Mouse (Mus musculus): ENCODE results near the gene Lhx5.

DNA sequence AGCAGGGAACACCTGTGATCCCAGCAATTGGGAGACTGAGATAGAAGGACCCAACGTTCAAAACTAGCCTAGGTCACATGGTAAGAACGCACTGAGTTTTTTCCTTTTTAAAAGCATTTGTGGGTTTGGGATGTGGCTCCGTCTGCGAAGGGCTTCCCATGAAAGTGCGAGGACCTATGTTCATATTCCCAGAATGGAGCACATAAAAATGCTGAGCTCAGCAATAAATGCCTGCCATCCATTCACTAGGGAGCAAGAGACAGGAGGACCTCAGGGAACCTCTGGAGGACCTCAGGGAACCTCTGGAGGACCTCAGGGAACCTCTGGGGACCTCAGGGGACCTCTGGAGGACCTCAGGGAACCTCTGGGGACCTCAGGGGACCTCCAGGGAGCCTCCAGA lies 46.5 kb downstream of the Lhx5 start:
- TF ChIP-seq CTCF (IDR thresholded peaks at IDR 0.05; ENCODE audit: borderline replicate concordance, control insufficient read depth, extremely low read depth, insufficient read depth, low read length, poor library complexity), result no peak
- no peak for TF ChIP-seq POLR2A (IDR thresholded peaks at IDR 0.05; ENCODE audit: control insufficient read depth, extremely low read depth, insufficient read depth, low read length, poor library complexity)

Measured in thymus, adult 2 months (tissue).